Mouse (Mus musculus): ENCODE measurements at regions not wholly inside any gene's neighbourhood (a gene's known extent, or its start where the extent isn't known, plus 50 kb on each side); places are given as distances from the start of the nearest gene placed in this dataset.
A peak's percentile ranks its signal among the peaks of the same experiment; 100 is the strongest.
"Not testable (repeated sequence)": the region's sequence is repeated elsewhere in the genome, so short reads cannot be mapped to it uniquely, and the experiment has no call there.

GRCm38 (mm10) chr4:64432097-64432496 lies 385.3 kb upstream of the Tnc start:
- TF ChIP-seq CTCF (IDR thresholded peaks at IDR 0.05; ENCODE audit: extremely low read depth, insufficient read depth, low read length) (no peak), POLR2A (IDR thresholded peaks at IDR 0.05; ENCODE audit: extremely low read depth, insufficient read depth, low read length) (no peak)
- Histone ChIP-seq H3K4me3 (ENCODE audit: insufficient read depth, low read length) (no peak overlapping the region), H3K4me1 (ENCODE audit: control insufficient read depth, insufficient read depth, low read length) (no peaks in the 10 kb centered on the region), H3K27ac (ENCODE audit: insufficient read depth, low read length) (no peak overlapping the region)

GRCm38 (mm10) chr4:64437744-64438594 lies 391.2 kb upstream of the Tnc start:
- Histone ChIP-seq H3K4me1 (ENCODE audit: control insufficient read depth, insufficient read depth, low read length) (no peaks in the 10 kb centered on the region), H3K4me3 (ENCODE audit: insufficient read depth, low read length) (no peak overlapping the region), H3K27ac (ENCODE audit: insufficient read depth, low read length) (no peak overlapping the region)
- no peak for TF ChIP-seq POLR2A (IDR thresholded peaks at IDR 0.05; ENCODE audit: extremely low read depth, insufficient read depth, low read length)

- no peak for TF ChIP-seq POLR2A (IDR thresholded peaks at IDR 0.05; ENCODE audit: extremely low read depth, insufficient read depth, low read length)
- no peak for TF ChIP-seq CTCF (IDR thresholded peaks at IDR 0.05; ENCODE audit: extremely low read depth, insufficient read depth, low read length)
- no peaks in the 10 kb centered on the region for H3K4me1 ChIP-seq (ENCODE audit: control insufficient read depth, insufficient read depth, low read length)
- H3K27ac ChIP-seq (ENCODE audit: insufficient read depth, low read length): no peak overlapping the region
- no peak overlapping the region for H3K4me3 ChIP-seq (ENCODE audit: insufficient read depth, low read length)
These were observed 404.6 kb upstream of the Tnc start for GRCm38 (mm10) chr4:64451442-64451841.

GRCm38 (mm10) chr4:64451946-64452345 lies 405.1 kb upstream of the Tnc start:
- TF ChIP-seq CTCF (IDR thresholded peaks at IDR 0.05; ENCODE audit: extremely low read depth, insufficient read depth, low read length): no peak
- TF ChIP-seq POLR2A (IDR thresholded peaks at IDR 0.05; ENCODE audit: extremely low read depth, insufficient read depth, low read length): no peak
- Histone ChIP-seq H3K4me3 (ENCODE audit: insufficient read depth, low read length) (no peak overlapping the region), H3K4me1 (ENCODE audit: control insufficient read depth, insufficient read depth, low read length) (no peaks in the 10 kb centered on the region), H3K27ac (ENCODE audit: insufficient read depth, low read length) (no peak overlapping the region)

- no peak overlapping the region for H3K4me3 ChIP-seq (ENCODE audit: insufficient read depth, low read length)
- no peak overlapping the region for H3K27ac ChIP-seq (ENCODE audit: insufficient read depth, low read length)
- no peaks in the 10 kb centered on the region for H3K4me1 ChIP-seq (ENCODE audit: control insufficient read depth, insufficient read depth, low read length)
- TF ChIP-seq CTCF (IDR thresholded peaks at IDR 0.05; ENCODE audit: extremely low read depth, insufficient read depth, low read length) (peak; percentile 21; the same call in 1 of the 2 replicates), POLR2A (IDR thresholded peaks at IDR 0.05; ENCODE audit: extremely low read depth, insufficient read depth, low read length) (no peak)
These were observed 445.6 kb upstream of the Tnc start for GRCm38 (mm10) chr4:64492260-64492962.

- not testable (repeated sequence) for H3K27ac ChIP-seq (ENCODE audit: insufficient read depth, low read length); H3K4me1 ChIP-seq (ENCODE audit: control insufficient read depth, insufficient read depth, low read length); H3K4me3 ChIP-seq (ENCODE audit: insufficient read depth, low read length)
These were observed 450.9 kb upstream of the Tnc start for GRCm38 (mm10) chr4:64497759-64498158.

- Histone ChIP-seq H3K27ac (ENCODE audit: insufficient read depth, low read length) (no peak overlapping the region), H3K4me1 (ENCODE audit: control insufficient read depth, insufficient read depth, low read length) (no peaks in the 10 kb centered on the region), H3K4me3 (ENCODE audit: insufficient read depth, low read length) (no peak overlapping the region)
- TF ChIP-seq CTCF (IDR thresholded peaks at IDR 0.05; ENCODE audit: extremely low read depth, insufficient read depth, low read length) (no peak), POLR2A (IDR thresholded peaks at IDR 0.05; ENCODE audit: extremely low read depth, insufficient read depth, low read length) (no peak)
These were observed 454.0 kb upstream of the Tnc start for GRCm38 (mm10) chr4:64500635-64501395.

GRCm38 (mm10) chr4:64521883-64522282 lies 475.1 kb upstream of the Tnc start:
- TF ChIP-seq POLR2A (IDR thresholded peaks at IDR 0.05; ENCODE audit: extremely low read depth, insufficient read depth, low read length): no peak
- TF ChIP-seq CTCF (IDR thresholded peaks at IDR 0.05; ENCODE audit: extremely low read depth, insufficient read depth, low read length): no peak
- no peak overlapping the region for H3K27ac ChIP-seq (ENCODE audit: insufficient read depth, low read length)
- no peak overlapping the region for H3K4me3 ChIP-seq (ENCODE audit: insufficient read depth, low read length)
- no peaks in the 10 kb centered on the region for H3K4me1 ChIP-seq (ENCODE audit: control insufficient read depth, insufficient read depth, low read length)

- TF ChIP-seq CTCF (IDR thresholded peaks at IDR 0.05; ENCODE audit: extremely low read depth, insufficient read depth, low read length): no peak
- TF ChIP-seq POLR2A (IDR thresholded peaks at IDR 0.05; ENCODE audit: extremely low read depth, insufficient read depth, low read length): no peak
- no peak overlapping the region for H3K4me3 ChIP-seq (ENCODE audit: insufficient read depth, low read length)
- no peak overlapping the region for H3K27ac ChIP-seq (ENCODE audit: insufficient read depth, low read length)
- no peaks in the 10 kb centered on the region for H3K4me1 ChIP-seq (ENCODE audit: control insufficient read depth, insufficient read depth, low read length)
These were observed 481.0 kb upstream of the Tnc start for GRCm38 (mm10) chr4:64527724-64528332.
